Mouse (Mus musculus): ENCODE results near the gene Elmo2.
A peak's percentile ranks its signal among the peaks of the same experiment; 100 is the strongest.

GRCm38 (mm10) chr2:165275824-165276223, 50.5 kb downstream of the Elmo2 start:
- TF ChIP-seq CTCF (IDR thresholded peaks at IDR 0.05; ENCODE audit: insufficient read depth, low read depth, low read length) (peak; percentile 83), POLR2A (IDR thresholded peaks at IDR 0.05; ENCODE audit: insufficient read depth, low read depth, low read length) (no peak)

Data from olfactory bulb, adult 2 months (tissue).